Mouse (Mus musculus) lung, embryonic 15.5 days (tissue): ENCODE measurements at regions not wholly inside any gene's neighbourhood (a gene's known extent, or its start where the extent isn't known, plus 50 kb on each side); places are given as distances from the start of the nearest gene placed in this dataset.

Source experiments
- ATAC-seq: fragments of 200-750 bp; cut with Nextera tagmentation; 2 replicates; pipeline ENCODE4 v1.8.0; 2017; ENCODE audit warnings: moderate number of reproducible peaks, borderline replicate concordance; ENCODE audit not compliant: low FRiP score, low TSS enrichment; ENCODE audit errors: extremely low read depth
- H3K27ac ChIP-seq: fragments of 300-500 bp; sonication (generic); 2 replicates; pipeline ENCODE4 v1.5.1; 2015; ENCODE audit warnings: moderate library complexity, mild to moderate bottlenecking, inconsistent platforms
- H3K27me3 ChIP-seq: fragments of 300-500 bp; sonication (generic); 2 replicates; pipeline ENCODE4 v1.6.1; 2015; ENCODE audit warnings: inconsistent platforms
- H3K36me3 ChIP-seq: fragments of 300-500 bp; sonication (generic); 2 replicates; pipeline ENCODE4 v1.6.1; 2015; ENCODE audit warnings: inconsistent platforms
- H3K4me1 ChIP-seq: fragments of 300-500 bp; sonication (generic); 2 replicates; pipeline ENCODE4 v1.6.1; 2015; ENCODE audit warnings: inconsistent platforms
- H3K4me2 ChIP-seq: fragments of 300-500 bp; sonication (generic); 2 replicates; pipeline ENCODE4 v1.6.1; 2015; ENCODE audit warnings: inconsistent platforms, mild to moderate bottlenecking, moderate library complexity
- H3K4me3 ChIP-seq: fragments of 300-500 bp; sonication (generic); 2 replicates; pipeline ENCODE4 v1.5.1; 2015; ENCODE audit warnings: mild to moderate bottlenecking, inconsistent platforms
- H3K9ac ChIP-seq: fragments of 300-500 bp; sonication (generic); 2 replicates; pipeline ENCODE4 v1.6.1; 2015; ENCODE audit warnings: inconsistent platforms
- H3K9me3 ChIP-seq: fragments of 300-500 bp; sonication (generic); 2 replicates; pipeline ENCODE4 v1.6.1; 2016; ENCODE audit warnings: inconsistent platforms
- WGBS: fragments of 180-500 bp; shearing (Covaris S2); methylation state at CpG from one replicate; pipeline ENCODE4 v1.1.7; 2015; 5-methylcytosine and 5-hydroxymethylcytosine counted together

GRCm38 (mm10) chr11:43344767-43345561 lies 81.1 kb downstream of the Pttg1 start:
- Histone ChIP-seq H3K27me3 (no peaks in the 10 kb centered on the region), H3K4me2 (peak overlapping the region; percentile 11; the same call in 1 of the 2 replicates), H3K9ac (no peak overlapping the region), H3K36me3 (no peaks in the 10 kb centered on the region), H3K4me3 (no peak overlapping the region), H3K27ac (peak overlapping the region; percentile 77), H3K4me1 (no peaks in the 10 kb centered on the region), H3K9me3 (no peaks in the 10 kb centered on the region)
- peak; percentile 74 for ATAC-seq
- WGBS = 27% methylated on average over 14 of the region's 14 CpGs

GRCm38 (mm10) chr11:43343574-43343973 lies 82.5 kb downstream of the Pttg1 start:
- Histone ChIP-seq H3K4me1 (no peaks in the 10 kb centered on the region), H3K9me3 (no peaks in the 10 kb centered on the region), H3K27me3 (no peaks in the 10 kb centered on the region), H3K36me3 (no peaks in the 10 kb centered on the region), H3K4me3 (no peak overlapping the region), H3K4me2 (no peak overlapping the region), H3K27ac (no peak overlapping the region), H3K9ac (no peak overlapping the region)
- WGBS = 85% methylated on average over 5 of the region's 5 CpGs
- no peak for ATAC-seq

GRCm38 (mm10) chr11:43338377-43338993 lies 87.6 kb downstream of the Pttg1 start:
- H3K36me3 ChIP-seq = no peaks in the 10 kb centered on the region
- WGBS = 89% methylated on average over 2 of the region's 2 CpGs
- no peak overlapping the region for H3K27ac ChIP-seq
- no peak for ATAC-seq
- no peaks in the 10 kb centered on the region for H3K9me3 ChIP-seq
- H3K4me2 ChIP-seq = no peak overlapping the region
- no peaks in the 10 kb centered on the region for H3K4me1 ChIP-seq
- H3K9ac ChIP-seq = no peak overlapping the region
- H3K27me3 ChIP-seq = no peaks in the 10 kb centered on the region
- H3K4me3 ChIP-seq = no peak overlapping the region

- H3K4me2 ChIP-seq = no peak overlapping the region
- no peaks in the 10 kb centered on the region for H3K4me1 ChIP-seq
- no peak overlapping the region for H3K9ac ChIP-seq
- no peaks in the 10 kb centered on the region for H3K27me3 ChIP-seq
- H3K4me3 ChIP-seq = no peak overlapping the region
- no peaks in the 10 kb centered on the region for H3K36me3 ChIP-seq
- no peak overlapping the region for H3K27ac ChIP-seq
- H3K9me3 ChIP-seq = no peaks in the 10 kb centered on the region
- no peak for ATAC-seq
- 57% methylated on average over 7 of the region's 7 CpGs for WGBS
Observed at GRCm38 (mm10) chr11:43335668-43336265, 90.3 kb downstream of the Pttg1 start.

GRCm38 (mm10) chr11:43333547-43333946 lies 92.5 kb downstream of the Pttg1 start:
- Histone ChIP-seq H3K36me3 (no peaks in the 10 kb centered on the region), H3K4me2 (no peak overlapping the region), H3K4me3 (no peak overlapping the region), H3K9me3 (no peaks in the 10 kb centered on the region), H3K27me3 (no peaks in the 10 kb centered on the region), H3K9ac (no peak overlapping the region), H3K4me1 (no peaks in the 10 kb centered on the region), H3K27ac (no peak overlapping the region)
- no peak for ATAC-seq
- 54% methylated on average over 4 of the region's 4 CpGs for WGBS

- Histone ChIP-seq H3K36me3 (no peaks in the 10 kb centered on the region), H3K9me3 (no peaks in the 10 kb centered on the region), H3K27ac (no peak overlapping the region), H3K4me2 (no peak overlapping the region), H3K4me1 (no peaks in the 10 kb centered on the region), H3K9ac (no peak overlapping the region), H3K4me3 (no peak overlapping the region), H3K27me3 (no peaks in the 10 kb centered on the region)
- 84% methylated on average over 4 of the region's 4 CpGs for WGBS
- no peak for ATAC-seq
Observed at GRCm38 (mm10) chr11:43313996-43314395, 112.1 kb downstream of the Pttg1 start.
